Mouse (Mus musculus) adrenal gland, adult 8-10 months (tissue): ENCODE measurements at regions not wholly inside any gene's neighbourhood (a gene's known extent, or its start where the extent isn't known, plus 50 kb on each side); places are given as distances from the start of the nearest gene placed in this dataset.

Source experiments
- DNase-seq: peaks from one replicate; pipeline ENCODE4 v3.0.0; 2022

DNA sequence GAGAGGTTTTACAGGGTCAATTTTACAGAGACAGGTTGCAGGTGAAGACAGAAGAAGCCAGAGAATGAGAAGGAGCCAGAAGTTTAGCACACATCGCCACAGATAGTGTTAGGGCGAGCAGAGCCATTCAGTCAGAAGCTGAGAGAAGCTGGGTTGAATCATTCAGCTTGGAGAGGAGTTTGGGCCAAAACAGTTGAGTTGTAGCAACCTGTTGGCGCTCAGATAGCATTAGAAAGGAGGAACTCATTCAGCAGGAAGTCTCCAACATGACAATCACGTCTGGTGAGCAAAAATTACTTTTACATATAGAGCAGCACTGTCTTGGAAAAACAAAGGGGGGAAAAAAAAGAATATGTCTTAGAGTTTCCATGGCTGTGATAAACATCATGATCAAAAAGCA, 53.2 kb downstream of the Fam43a start:
- DNase-seq = no peak

DNA sequence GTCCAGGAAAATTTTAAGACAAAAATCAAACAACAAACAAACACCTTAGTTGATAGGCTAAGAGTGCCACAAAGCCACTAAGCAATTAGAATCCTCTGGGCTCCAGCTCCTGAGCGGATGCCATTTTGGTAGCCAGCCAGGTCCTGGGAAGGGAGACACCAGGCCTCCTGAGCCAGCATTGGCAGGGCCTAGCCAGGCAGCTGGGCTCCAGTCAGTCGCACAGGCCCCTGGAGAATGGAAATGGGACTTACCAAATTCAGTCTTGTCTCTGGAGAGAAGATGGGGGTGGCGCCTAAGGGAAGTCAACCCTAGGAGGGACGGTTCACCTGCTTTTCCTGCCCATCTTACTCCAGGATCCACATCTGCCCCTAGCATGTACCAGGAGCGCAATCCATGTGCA, 54.3 kb downstream of the Fam43a start:
- DNase-seq = no peak

DNA sequence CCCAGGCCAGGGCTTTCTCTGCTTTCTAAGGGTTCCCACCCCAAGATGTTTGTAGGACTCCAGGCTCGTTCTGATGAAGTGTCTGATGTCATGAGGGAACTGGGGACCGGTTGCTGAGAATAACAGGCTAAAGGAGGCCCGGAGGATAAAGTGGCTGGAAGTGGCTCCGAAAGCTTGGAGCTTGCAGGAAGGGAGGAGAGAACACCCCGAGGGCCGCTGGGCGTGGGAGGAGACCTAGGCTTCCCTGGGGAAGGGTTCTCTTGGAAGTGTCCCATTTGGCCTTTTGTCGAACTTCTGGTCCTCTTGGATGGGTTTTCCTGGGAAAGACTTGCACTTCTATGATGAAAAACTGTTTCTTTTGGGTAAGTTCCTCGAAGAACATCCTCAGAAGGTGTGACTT, 54.7 kb downstream of the Fam43a start:
- DNase-seq = no peak

DNA sequence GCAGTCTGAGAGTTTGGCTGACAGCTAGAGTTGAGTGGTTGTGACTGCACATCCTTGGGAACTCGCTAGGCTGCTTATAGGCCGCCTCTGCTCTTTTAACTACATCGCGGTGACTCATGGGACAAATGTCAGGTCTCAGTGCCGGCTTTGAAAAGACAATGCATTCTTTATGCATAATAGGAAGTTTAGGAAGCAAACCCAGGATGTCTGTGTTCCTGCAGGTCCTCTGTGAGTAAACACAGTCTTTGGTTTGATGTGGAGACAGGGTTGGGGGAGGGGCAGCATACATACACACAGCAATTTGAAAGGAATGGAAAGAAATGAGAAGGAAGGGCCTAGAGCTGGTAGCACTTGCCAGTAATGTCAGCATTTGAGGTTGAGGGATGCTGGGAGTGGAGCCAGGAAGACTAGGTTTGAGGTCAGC, 56.3 kb downstream of the Fam43a start:
- no peak for DNase-seq

DNA sequence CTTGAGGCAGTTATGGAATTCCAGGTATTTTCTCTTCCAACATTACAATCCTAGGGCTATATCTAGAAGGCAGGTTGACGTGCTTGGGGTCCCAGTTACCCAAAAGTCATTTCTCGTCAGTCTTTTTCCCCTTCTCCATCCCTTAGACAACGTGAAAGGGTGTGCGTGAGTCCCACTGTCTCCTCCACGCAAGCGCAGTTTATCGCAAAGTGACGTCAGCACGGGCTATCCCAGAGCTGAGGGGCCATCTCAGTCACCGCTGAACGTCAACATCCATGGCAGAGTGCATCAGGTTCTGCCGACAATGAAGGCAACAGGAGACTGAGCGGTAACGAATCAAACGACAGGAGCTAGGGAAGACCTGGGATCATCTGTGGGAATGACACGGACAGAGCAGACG, 57.4 kb downstream of the Fam43a start:
- DNase-seq = no peak

DNA sequence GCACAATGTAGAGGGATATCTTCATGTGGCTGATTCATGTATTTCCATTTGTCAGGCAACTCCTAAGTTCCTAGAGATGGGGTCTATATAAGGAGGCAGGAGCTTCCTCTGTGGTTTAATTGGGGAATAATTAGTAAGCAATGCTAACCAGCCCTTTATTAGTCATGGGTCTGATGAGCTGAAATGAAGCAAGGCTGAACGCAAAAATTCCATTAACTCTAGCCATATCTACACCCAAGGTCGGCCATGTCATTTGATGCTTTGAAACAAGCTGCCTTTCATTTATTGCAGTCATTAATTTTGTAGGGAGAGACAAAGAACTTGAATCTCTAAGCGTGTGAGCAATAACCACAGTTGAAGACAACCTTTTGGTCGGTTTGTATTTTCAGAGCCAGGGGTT, 59.4 kb downstream of the Fam43a start:
- no peak for DNase-seq

DNA sequence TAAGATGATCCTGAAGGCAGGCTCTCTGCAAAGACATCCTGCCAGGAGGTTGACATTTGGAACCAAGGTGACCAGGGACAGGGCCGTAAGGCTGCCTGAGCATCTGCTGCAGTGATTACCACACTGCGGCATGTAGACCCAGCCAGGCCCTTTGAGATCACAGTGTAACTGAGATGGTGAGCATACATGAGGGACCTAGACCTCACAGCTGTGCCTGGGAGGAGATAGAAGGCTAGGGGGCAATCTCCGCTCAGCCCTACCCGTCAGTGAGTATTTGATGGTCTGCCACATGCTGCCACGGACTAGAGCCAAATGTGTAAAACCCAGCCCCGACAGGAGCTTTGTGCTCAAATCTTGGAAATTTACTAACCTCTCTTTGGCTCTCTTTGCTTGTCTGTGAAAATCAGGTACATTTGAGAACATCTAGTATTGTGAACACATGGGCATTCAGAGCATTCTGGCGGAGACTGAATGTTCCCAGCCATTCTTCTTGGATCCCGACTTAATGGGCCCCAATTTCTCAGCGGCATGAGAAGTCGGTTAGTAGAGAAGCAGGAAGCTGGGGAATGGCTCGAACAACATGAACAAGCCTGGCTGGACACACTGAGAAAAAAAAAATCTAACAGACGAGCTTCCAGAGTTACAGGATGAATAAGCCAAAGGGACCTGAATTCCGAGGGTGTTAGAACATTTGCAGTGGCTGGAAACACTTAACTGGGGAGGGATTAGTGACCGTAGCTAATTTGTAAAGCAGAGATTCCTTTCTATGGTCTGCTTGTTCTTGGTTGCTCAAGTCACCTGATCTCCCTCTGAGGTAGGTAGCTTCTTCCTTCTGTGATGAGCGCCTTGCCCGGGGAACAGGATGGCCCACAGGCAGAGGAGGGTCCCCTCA, 61.8 kb downstream of the Fam43a start:
- DNase-seq = no peak

DNA sequence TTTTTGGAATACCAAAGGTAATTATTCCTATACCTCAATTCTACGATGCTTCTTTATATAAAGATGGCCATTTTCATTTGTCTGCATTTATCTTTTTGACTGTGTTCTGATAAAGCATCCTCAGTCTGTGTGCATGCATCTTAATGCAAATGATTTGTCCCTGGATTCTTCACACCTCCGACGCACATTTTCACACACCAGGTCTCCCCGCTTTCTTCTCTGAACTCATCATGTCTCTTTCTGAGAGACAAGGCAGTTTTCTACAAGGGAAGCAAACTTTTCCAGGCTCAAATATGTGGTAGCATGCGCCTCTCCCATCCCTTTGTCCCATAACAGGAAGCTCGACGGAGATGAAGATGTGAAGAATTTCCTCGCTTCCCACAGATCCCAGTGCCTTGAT, 63.5 kb downstream of the Fam43a start:
- no peak for DNase-seq

DNA sequence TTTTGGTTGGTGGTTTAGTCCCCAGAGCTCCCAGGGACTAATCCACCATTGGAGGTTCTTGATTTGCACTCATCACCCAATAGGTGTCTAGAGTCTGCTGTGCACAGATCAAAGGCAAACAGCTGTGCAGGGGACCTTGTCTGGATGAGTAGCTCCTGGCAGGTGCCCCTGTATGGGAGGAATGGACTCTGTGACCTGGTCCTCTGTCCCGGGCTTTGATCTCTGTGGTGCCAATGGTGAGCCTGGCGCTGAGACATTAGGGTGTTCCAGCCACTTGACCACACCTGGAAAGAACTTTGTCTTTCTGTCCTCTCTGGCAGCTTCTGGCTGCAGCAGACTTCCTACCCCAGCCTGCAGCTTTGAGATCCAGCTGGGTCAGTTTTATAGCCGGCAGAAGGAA, 64.4 kb downstream of the Fam43a start:
- DNase-seq = no peak

DNA sequence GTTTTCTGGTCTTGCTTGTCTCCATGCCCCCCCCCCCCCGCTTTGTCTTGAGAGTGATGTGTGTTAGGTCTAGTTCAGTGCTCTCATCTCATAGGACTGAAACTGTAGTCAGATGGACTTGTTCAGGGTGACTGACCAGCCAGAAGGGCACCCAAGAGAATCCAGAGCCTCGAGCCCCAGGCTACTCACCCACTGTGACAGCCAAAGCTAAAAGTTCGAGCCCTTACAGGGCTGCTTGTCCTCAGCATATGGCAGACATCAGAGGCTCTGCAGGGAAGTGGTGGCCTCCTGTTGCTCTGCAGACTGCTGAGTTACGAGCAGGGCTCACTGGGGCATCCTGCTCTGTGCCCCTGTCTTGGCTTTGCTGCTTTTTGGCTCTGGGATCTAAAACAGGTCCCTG, 64.9 kb downstream of the Fam43a start:
- no peak for DNase-seq

DNA sequence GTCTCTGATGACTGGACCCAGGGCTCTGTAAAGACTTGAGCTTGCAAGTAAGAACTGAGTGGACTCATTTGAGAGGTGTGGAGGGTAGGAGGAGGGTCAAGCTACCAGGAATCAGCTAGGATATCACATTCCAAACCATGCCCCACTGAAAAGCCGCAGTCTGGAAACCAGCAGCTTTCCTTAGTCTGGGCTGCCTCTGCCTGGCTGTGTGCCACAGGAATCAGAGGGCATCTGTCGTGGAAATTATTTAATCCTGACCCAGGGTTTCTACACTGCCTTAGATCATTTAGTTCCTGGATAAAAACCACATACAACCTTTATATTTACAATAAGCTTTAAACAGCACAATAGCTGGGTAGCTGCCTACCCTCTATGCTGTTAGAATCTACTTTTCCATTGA, 66.4 kb downstream of the Fam43a start:
- DNase-seq = no peak

DNA sequence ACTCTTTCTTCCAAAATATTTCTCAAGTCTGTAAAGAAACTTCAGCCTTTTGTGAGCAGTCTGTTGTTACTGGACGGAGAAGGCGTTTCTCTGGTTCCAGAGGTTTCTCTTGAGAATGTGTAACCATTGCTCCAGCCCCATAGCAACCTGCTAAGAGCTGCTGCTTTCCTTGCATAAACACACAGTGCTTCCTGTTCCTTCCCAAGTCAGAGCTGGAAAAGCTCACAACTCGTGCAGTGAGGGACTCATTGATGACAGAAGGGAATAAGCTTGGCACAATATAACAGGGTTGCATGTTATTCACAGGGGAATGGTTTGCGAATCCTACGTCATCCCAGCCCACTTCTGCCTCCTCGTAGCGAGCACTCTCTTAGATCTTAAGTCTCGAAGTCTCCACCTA, 70.4 kb downstream of the Fam43a start:
- no peak for DNase-seq

DNA sequence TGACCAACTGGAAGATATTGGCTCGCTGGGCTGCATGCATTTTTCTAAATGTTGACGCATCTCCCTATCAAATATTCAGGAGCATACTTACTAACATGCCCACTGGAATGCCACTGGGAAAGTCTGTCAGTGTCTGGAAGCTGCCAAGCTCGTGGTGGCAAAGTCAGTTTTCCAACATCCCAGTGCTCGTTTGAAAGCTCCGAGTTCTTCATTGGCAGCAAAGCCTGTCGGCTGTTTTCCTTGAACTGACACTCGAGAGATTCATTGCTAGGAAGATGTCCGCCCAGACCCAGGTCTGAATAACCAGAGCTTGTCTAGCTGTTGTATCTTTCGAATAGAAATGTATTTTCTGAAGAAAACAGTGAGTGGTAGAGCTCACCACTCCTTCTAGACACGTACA, 72.1 kb downstream of the Fam43a start:
- DNase-seq = no peak

DNA sequence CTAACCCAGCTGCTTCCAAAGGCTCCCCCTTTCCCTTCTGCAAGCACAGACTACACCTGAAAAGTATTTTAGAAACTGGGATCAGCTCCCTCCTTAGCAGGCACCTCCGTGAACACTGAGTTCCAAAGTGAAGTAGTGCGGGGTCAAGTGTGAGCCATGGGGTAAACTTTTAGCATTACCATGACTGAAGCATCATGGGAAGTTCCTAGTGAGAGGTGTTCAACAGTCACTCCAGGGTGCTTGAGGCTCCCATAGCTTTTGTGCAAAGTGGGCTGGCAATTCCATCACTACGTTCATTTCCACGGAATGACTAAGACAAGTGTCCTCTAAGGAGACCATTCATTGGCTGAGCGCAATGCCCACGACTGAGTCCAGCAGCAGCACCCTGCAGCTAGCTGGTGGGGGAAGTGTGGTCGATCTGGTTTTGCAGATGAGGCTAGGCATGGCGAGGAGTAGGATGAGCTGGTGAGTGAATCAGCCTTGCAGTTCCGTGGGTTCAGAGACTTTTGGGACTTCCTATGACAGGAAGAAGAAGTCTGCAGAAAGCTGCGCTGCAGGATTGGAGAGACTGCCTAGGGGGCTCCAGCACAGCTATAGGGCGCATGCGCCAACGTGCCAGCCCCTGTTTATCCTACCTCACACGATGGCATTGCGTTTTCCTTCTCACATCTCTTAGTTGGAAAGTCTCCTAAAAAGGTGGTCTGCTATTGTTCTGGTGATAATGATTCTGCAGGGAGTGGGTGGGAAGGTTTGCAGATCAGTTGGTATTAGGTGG, 73.4 kb downstream of the Fam43a start:
- DNase-seq = no peak

DNA sequence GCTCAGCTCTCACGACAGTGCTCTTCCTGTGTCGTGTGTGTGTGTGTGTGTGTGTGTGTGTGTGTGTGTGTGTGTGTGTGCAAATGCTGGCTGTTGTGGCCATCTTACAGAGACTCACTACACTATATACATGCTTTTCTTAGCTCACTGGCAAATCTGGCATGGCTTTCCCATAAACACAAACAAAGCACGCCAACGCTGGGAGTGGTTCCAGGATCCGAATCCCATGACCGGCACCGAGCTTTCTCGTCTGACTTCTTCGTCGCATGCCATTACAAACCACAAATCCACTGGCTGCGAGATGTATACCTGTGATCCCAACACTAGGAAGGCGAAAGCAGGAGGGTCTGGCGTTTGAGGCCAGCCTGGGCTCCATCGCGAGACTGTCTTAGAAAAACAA, 74.1 kb downstream of the Fam43a start:
- no peak for DNase-seq

DNA sequence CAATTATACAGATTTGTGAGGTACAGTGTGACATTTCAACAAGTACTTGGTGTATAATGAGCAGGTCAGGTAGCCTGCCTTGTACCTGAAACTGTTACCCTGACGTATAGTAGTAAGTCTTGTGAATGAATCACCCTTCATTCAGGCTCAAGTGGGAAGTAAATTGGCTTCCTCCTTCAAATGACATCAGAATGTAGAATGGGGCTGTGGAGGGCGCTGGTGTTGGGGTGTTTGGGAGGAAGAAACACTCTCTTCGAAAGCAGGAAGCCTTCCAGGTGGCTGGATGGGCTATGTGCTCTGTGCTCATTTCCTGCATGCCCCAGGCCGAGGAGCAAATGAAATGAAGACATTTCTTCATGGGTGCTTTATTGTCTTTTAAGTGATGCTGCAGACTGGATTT, 76.3 kb downstream of the Fam43a start:
- no peak for DNase-seq

DNA sequence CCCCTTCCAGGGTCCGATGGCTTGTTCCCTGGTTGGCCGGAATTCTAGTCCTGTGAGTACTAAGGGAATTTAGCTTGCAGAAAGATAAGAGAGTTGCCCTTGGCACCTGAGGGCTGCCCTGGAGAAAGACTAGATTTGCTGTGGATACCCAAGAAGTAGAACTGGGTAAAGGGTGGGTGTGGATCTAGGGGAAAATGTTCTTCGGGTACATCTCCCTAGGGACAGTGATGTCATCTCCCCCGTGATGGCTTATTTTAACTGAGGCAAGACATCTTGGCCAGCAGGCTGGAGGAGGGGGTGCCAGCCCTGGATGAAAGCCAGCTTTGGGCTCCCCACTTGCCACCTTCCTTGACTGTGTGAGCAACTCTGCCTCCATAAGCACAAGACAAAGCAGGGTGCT, 77.5 kb downstream of the Fam43a start:
- no peak for DNase-seq

DNA sequence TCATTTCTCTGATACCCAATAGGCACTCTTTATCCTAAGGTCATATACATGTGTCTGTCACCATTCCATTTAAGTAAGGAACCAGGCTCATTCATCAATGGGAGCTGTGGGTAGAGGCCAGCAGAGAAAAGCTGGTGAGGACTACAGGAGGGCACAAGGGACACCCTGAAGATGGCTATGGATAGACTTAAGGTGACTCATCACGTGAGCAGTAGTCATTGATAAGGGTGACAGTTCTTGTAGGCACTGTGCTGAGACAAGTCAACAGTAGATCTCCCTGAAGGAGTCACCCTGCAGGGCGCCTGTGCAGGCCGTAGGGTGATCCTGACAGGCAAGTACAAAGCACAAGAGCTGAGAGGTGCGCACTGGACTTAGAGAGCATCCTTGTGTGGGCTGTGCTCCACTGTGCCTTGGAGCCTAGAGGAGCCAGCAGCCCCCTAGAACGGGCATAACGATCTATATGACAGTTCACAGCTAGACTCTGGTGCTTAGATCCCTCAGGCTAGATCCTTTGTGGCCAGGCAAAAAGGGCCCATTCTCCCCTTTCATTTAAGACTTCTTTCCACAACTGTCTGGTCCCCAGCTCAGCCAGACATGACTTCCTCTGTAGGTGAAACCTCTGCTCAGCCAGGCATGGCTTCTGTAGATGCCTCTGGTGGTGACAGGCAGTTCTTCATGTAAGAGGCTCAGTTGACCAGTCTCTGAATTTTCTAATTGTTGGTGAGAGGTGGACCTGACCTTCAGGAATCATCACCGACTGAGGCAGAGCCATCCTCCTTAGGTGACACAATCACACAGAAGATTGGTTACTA, 78.6 kb downstream of the Fam43a start:
- no peak for DNase-seq

DNA sequence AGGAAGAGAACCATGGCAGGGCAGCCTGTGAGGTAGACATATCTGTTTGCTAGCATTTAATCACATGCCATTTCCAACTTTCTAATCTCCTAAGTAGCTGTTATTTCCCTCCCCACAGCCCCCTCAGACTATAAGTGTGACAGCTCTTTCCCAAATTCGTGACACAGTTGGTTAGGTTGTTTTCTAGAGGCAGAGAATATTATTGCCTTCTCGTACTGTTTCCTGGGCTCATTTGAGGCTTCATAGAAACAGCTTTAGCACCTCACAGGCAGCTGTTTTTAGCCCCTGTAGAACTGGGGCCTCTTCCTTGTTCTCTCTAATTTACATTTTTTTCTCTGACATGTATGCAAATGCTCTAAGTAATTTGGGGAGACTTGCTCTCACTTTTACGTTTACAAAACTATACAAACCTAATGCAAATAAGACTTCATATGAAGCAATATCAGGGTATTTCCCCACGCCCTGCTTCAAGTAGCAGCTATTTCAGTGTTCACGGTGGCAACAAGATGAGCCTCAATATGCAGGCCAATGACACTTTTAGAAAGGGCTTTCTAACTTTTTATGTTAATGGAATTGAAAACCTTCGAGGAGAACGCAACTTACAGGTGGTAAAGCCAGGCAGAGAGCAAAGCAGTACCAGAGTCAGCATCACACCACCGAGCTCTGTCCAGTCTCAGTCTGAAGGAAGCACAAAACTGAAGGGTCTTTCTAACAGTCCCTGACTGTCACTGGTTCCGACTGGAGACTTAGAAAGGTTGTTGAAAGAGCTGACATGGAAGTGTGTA, 79.4 kb downstream of the Fam43a start:
- no peak for DNase-seq

DNA sequence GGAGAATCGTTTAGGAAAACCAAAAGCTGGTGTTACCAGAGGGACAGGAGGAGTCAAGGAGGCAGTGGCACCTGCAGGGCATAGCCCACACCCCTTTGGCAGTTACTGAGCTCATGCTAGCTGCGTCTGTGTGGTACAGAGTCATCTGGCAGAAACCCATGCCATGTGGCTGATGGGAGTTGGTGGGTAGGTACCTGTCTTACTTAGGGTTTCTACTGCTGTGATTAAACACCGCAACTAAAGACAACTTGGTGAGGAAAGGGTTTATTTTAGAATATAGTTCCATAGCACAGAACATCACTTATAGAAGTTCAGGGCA, 79.9 kb downstream of the Fam43a start:
- no peak for DNase-seq

DNA sequence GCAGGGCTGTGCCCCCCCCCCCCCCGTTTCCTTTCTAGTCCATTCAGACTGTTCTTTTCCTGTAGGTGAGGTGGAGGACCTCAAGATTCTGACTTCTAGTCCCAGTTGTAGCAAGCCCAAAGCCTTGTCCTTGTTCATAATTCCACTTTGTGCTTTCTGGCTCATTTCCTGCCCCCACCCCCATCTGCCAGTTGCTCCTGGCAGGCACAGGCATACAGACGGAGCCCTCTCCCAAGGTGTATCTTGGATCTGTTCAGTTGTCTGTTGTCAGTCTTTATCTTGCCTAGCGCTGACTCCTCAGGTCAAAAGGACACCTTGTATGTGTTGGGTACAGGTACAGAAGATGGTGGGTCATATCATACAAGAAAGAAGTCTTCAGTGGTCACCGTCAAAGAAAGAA, 81.9 kb downstream of the Fam43a start:
- no peak for DNase-seq

DNA sequence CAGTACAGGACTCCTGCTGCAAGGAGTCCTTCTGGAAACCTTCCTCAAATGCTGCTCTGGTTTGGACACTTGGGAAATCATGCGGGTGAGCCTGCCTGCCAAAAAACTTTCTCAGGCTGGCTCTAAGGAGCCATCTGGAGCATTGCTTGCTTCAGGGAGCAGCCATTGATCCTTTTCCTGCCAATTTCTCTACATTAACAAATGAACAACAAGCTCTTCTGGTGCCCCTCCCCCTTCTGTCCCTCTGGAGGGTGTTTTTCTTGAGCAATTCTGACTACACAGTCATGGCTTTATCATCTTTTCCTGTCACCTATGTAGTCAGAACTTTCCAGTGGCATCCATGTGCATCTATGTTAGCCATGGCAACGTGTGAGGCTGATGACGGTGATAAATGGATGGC, 84.5 kb downstream of the Fam43a start:
- no peak for DNase-seq

DNA sequence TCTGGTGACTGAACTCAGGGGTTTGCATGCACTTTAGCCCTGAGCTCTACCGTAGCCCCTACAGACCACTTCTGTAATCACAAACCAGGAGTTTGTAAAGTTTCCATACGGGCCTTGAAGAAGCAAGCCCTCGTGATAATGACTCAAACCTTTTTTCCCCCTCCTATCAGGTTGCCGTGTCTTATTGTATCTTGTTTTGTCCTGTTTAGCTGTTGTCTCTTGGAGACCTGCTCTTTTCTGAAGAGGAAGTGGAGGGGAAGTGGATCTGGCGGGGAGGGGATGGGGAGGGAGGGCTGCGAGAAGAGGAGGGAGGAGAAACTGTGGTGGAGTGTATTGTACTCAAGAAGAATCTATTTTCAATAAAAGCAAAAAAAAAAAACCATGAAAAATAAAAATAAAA, 87.0 kb downstream of the Fam43a start:
- no peak for DNase-seq
